ENCODE assay signal across 16 mouse cellular contexts in genomic region chr4:128139991-128140390, GRCm38 (mm10).
"Had no signal": no experiment of that assay in that cellular context is flagged by ENCODE, and none has a peak within 500 bp of the region (broad histone marks: within the 10 kb centered on the region; RNA-seq: fewer than 3 reads in every experiment).

No protein-coding gene starts in this region.

- DNase-seq: cerebellum, adult 8-10 months; cerebellum, adult 9-10 months; cerebellum, adult 9-11 months; cerebellum, postnatal 10 days; cerebellum, postnatal 14 days; cerebellum, postnatal 25 days; cerebellum, postnatal 36 days; embryo, embryonic 11 days; forebrain, postnatal 0 days; gastrocnemius, adult 2 months; gastrocnemius, postnatal 10 days; gastrocnemius, postnatal 25 days; gastrocnemius, postnatal 36 days; heart, adult 11 months; heart, adult 18-20 months; heart, adult 2 months had no signal
